Mouse (Mus musculus) lung, postnatal 36 days (tissue): Measurements from ENCODE around the gene 1110012L19Rik.
"Not testable (repeated sequence)": the region's sequence is repeated elsewhere in the genome, so short reads cannot be mapped to it uniquely, and the experiment has no call there.

Experiments used
- DNase-seq: peaks from one replicate; pipeline ENCODE4 v3.0.0; 2022; ENCODE audit warnings: mixed read lengths

The 1110012L19Rik gene

GRCm38 (mm10) chrX:70385276-70385961, at the start of gene 1110012L19Rik:
Gene 1110012L19Rik, plus strand, starts transcription at chrX:70385877.
- DNase-seq, result peak; percentile 93

DNA sequence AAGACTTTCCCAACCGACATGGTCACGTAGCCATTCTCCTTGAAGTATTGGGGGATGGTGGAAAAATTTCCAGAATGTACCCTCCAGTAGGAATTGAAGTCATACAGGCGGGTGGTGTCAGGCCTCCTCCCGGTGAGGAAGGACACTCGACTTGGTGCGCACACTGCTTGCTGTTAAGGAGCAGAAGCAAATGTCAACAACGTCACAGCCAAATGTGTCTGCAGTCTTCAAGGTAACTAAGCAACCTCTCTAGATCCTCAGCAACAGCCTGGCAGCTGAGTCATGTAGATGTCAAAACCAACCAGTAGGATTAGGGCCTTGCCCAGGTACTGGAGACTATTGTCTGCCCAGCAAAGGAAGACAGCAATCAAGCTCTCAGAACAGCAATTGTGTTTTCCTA, 22.7 kb upstream of the 1110012L19Rik start:
- peak; percentile 35 for DNase-seq

DNA sequence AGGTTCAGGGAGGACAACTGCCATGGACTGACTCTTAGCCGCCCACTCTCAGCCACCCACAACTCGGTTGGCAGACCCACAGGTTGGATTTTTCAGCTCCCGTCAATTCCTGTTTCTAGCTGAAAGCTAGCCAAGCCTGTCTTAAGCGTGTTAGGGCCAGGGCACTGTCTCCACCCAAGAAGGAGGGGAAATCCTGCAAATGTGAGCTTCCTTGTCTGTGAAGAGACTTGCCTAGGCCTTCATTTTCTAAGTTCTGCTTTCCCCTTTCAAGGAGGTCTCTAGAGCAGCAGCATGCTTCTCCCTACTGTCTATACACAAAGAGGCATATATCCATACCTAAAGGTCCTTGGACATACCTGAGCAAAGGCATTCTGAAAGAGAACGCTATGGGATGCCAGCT, 22.2 kb upstream of the 1110012L19Rik start:
- DNase-seq, result no peak

DNA sequence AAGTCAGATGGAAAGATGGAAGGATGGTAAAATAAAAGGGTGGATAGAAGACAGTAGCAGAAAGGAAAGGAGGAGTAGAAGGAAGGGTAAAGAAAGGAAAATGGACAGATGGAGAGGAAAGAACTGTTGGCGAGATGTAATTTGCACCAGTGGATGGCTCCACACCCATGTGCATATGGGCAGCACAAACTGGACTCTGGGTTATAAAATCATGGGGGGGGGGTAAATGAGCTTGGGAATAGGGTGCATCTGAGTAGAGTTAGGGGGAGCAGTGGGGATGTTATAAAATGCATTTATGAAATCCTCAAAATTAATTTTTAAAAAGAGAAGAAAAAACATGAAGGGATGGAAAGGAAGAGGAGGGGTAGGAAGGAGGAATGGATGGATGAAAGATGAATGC, 21.5 kb upstream of the 1110012L19Rik start:
- DNase-seq, result no peak

GRCm38 (mm10) chrX:70364661-70365613, 20.7 kb upstream of the 1110012L19Rik start, which contains the start of gene Ids:
Gene Ids, minus strand, starts transcription at chrX:70365084.
- DNase-seq, result peak; percentile 93

GRCm38 (mm10) chrX:70369758-70370157, 15.9 kb upstream of the 1110012L19Rik start:
- DNase-seq, result not testable (repeated sequence)

DNA sequence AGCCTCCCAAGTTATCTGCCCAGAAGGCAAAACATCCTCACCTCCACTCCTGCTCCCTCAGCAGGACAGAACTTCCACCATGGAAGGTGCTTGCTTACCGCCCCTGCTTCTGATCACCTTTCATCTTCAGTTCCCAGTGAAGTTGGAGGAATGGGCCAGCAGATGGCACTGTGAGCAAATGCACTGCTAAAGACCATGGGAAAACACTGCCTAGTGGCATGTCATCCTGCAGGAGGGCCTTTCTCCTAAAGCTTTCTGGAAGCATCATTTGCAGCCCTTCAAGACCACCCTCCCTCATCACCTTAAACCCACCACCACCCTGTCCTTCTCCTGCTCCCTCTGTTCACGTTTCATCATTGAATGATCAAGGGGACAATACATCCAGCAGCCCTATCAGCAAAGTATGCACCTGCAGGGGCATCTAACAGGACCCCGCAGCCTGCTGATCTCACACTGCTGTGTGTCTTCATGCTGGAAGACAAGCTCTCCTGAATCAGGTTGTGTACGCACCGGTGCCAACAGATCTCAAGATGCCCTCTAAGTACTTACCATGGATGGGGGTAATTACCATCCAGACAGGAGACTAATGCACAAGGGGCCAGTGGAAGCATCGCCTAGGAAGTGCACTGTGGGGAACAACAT, 11.1 kb upstream of the 1110012L19Rik start:
- not testable (repeated sequence) for DNase-seq

DNA sequence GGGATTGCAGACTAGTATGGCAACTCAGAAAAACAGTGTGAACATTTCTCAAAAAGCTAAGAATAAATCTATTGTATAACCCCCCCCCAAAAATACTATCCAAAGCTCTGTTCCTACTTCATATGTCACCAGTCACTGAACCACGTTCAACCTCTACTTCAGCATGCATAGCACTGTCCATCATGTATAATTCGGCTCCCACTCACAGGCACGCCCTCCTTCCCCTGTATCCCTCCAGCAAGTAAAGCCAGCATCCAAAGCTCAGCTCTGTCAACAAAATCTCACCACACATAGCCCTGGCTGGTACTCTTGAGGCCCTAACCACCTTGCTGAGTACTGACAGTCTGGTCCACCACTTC, 781 bp upstream of the 1110012L19Rik start:
- DNase-seq, result no peak

DNA sequence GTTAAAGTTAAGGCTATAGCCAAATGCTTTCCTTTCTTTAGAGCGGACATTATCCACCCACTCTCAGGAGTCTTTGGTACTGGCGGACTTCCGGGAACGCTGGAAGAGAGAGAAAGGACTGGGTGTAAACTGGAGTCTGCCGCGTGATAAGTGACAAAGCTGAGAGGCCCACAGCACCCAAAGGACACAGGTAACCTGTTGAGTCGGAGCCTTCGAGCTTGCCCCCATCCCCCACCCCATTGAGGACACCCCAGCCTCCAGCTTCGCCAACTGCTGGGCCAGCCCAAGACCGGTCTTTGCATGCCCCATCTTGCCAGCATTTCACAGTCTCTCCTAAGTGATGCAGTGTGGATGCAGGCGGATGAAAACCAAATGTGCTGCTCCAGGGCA, 280 bp downstream of the 1110012L19Rik start:
- no peak for DNase-seq

- DNase-seq, result not testable (repeated sequence)
These were observed 7.0 kb downstream of the 1110012L19Rik start for GRCm38 (mm10) chrX:70392636-70393035.

GRCm38 (mm10) chrX:70425473-70425872, 39.8 kb downstream of the 1110012L19Rik start:
- DNase-seq, result not testable (repeated sequence)
